Mouse (Mus musculus) left cerebral cortex, adult 2 months (tissue): Measurements from ENCODE around the gene Rbm15b. TPM values are rescaled to one million over a fixed set of nuclear protein-coding genes. Genes with fewer than 3 reads are reported as not detected.

ENCODE experiments used
- DNase-seq, 2 experiments: peaks; one replicate each; pipeline ENCODE4 v3.0.0; 2021 to 2022; ENCODE audit warnings: low spot score in 2 of 2, mixed read lengths in 1 of 2; ENCODE audit errors: extremely low spot score in 1 of 2
- H3K27ac ChIP-seq: fragments of 200-600 bp; 2 replicates; pipeline ENCODE4 v1.8.1; 2022
- H3K4me3 ChIP-seq: fragments of 200-600 bp; 2 replicates; pipeline ENCODE4 v1.8.1; 2022
- CTCF ChIP-seq: fragments of 200-600 bp; IDR thresholded peaks from 2 replicates; pipeline ENCODE4 v1.8.1; 2022; ENCODE audit warnings: antibody characterized with exemption, mild to moderate bottlenecking, moderate library complexity
- intact Hi-C: fragments of 180-260 bp; cut with DNase I; formaldehyde crosslinking; loops from one replicate; pipeline ENCODE4 v1.15.1; 2025
- total RNA-seq, 2 experiments: library from RNA; stranded (reverse); gene quantifications; 2 replicates each; pipeline ENCODE4 v1.2.3; 2021

The Rbm15b gene
- total RNA-seq, 2 experiments from 2014 or later, result 57.1 to 57.2 TPM

- 0 out of 2 replicates have a peak overlapping the region, but pooled peaks have one; percentile 24 for H3K27ac ChIP-seq
- peak overlapping the region; percentile 70 for H3K4me3 ChIP-seq
- TF ChIP-seq CTCF, result no peak
- DNase-seq, result no peak
- intact Hi-C loops, result loop anchor here (10.0 kb wide), 1 partner anchor 650 kb away; the partner anchor contains the start of gene Tmem115
Measured at GRCm38 (mm10) chr9:106884306-106884705, 2.9 kb downstream of the Rbm15b start.

GRCm38 (mm10) chr9:106883085-106883484, 4.1 kb downstream of the Rbm15b start:
- Histone ChIP-seq H3K27ac (no peak overlapping the region), H3K4me3 (peak overlapping the region; percentile 21; the same call in 1 of the 2 replicates)
- intact Hi-C loops, result loop anchor here (10.0 kb wide), 1 partner anchor 652 kb away; the partner anchor contains the start of gene Tmem115
- TF ChIP-seq CTCF, result no peak
- no peak for DNase-seq

GRCm38 (mm10) chr9:106882176-106882575, 5.1 kb downstream of the Rbm15b start:
- no peak for DNase-seq
- no peak for TF ChIP-seq CTCF
- intact Hi-C loops, result loop anchor here (10.0 kb wide), 1 partner anchor 653 kb away; the partner anchor contains the start of gene Tmem115
- H3K4me3 ChIP-seq, result no peak overlapping the region
- H3K27ac ChIP-seq, result no peak overlapping the region

GRCm38 (mm10) chr9:106881071-106881755, 6.0 kb downstream of the Rbm15b start:
- 0 out of 2 replicates have a peak overlapping the region, but pooled peaks have one; percentile 15 for H3K27ac ChIP-seq

GRCm38 (mm10) chr9:106879471-106879870, 7.8 kb downstream of the Rbm15b start:
- DNase-seq, result no peak
- H3K27ac ChIP-seq, result no peak overlapping the region
- no peak for TF ChIP-seq CTCF
- intact Hi-C loops, result no loop called here
- H3K4me3 ChIP-seq, result no peak overlapping the region

More at GRCm38 (mm10) chr9:106881071-106881755, 6.0 kb downstream of the Rbm15b start:
- intact Hi-C loops, result loop anchor here (10.0 kb wide), 1 partner anchor 654 kb away; the partner anchor contains the start of gene Tmem115
- TF ChIP-seq CTCF, result no peak
- H3K4me3 ChIP-seq, result no peak overlapping the region
- no peak for DNase-seq

- TF ChIP-seq CTCF, result no peak
- intact Hi-C loops, result no loop called here
- DNase-seq, result no peak
- no peak overlapping the region for H3K4me3 ChIP-seq
- H3K27ac ChIP-seq, result no peak overlapping the region
Measured at GRCm38 (mm10) chr9:106876666-106877065, 10.6 kb downstream of the Rbm15b start.

GRCm38 (mm10) chr9:106874216-106874615, 13.0 kb downstream of the Rbm15b start:
- TF ChIP-seq CTCF, result no peak
- Histone ChIP-seq H3K27ac (no peak overlapping the region), H3K4me3 (no peak overlapping the region)
- intact Hi-C loops, result no loop called here
- DNase-seq, result no peak

- Histone ChIP-seq H3K4me3 (no peak overlapping the region), H3K27ac (no peak overlapping the region)
- no peak for TF ChIP-seq CTCF
- DNase-seq, result no peak
- intact Hi-C loops, result no loop called here
Measured at GRCm38 (mm10) chr9:106858036-106858435, 29.2 kb downstream of the Rbm15b start.

GRCm38 (mm10) chr9:106856664-106857063, 30.6 kb downstream of the Rbm15b start:
- TF ChIP-seq CTCF, result no peak; the same call in none of the 2 replicates
- DNase-seq, result no peak
- intact Hi-C loops, result no loop called here
- no peak overlapping the region for H3K4me3 ChIP-seq
- no peak overlapping the region for H3K27ac ChIP-seq

- Histone ChIP-seq H3K4me3 (no peak overlapping the region), H3K27ac (no peak overlapping the region)
- no peak for TF ChIP-seq CTCF
- no peak for DNase-seq
- intact Hi-C loops, result no loop called here
Measured at GRCm38 (mm10) chr9:106842800-106843199, 44.4 kb downstream of the Rbm15b start.

- Histone ChIP-seq H3K27ac (no peak overlapping the region), H3K4me3 (no peak overlapping the region)
- peak; percentile 37 for TF ChIP-seq CTCF
- intact Hi-C loops, result no loop called here
- DNase-seq, result no peak
Measured at GRCm38 (mm10) chr9:106840569-106840968, 46.7 kb downstream of the Rbm15b start.

Other genes with a start within 250 kb of the Rbm15b start
- 10 to 100 TPM; 57.0 to 60.5 TPM for gene Grm2, start 231.3 kb downstream of the Rbm15b start, total RNA-seq
- 10 to 100 TPM; 92.2 to 98.1 TPM for gene Tex264, start 201.5 kb downstream of the Rbm15b start, total RNA-seq
- 10 to 100 TPM; 17.6 to 18.0 TPM for gene Rad54l2, start 98.2 kb downstream of the Rbm15b start, total RNA-seq
- 10 to 100 TPM; 31.7 to 38.1 TPM for gene Dcaf1, start 65.6 kb downstream of the Rbm15b start, total RNA-seq
- gene Manf, start 4.6 kb upstream of the Rbm15b start, total RNA-seq, result 100 to 1,000 TPM; 115 to 126 TPM